Mouse (Mus musculus) forebrain, postnatal 0 days (tissue): Measurements from ENCODE around the gene Casq1. TPM values are rescaled to one million over a fixed set of nuclear protein-coding genes. Genes with fewer than 3 reads are reported as not detected.

Experiments used
- ATAC-seq: fragments of 200-750 bp; cut with Nextera tagmentation; 2 replicates; pipeline ENCODE4 v1.8.0; 2017; ENCODE audit warnings: mild to moderate bottlenecking, moderate library complexity
- DNase-seq: peaks from one replicate; pipeline ENCODE4 v3.0.0-alpha.2; 2015
- H3K27ac ChIP-seq: fragments of 300-500 bp; sonication (generic); 2 replicates; pipeline ENCODE4 v1.5.1; 2014; ENCODE audit warnings: low read depth, mild to moderate bottlenecking, antibody characterized with exemption, low read length, moderate library complexity, mixed read lengths
- H3K27me3 ChIP-seq: fragments of 300-500 bp; sonication (generic); 2 replicates; pipeline ENCODE4 v1.6.1; 2014; ENCODE audit warnings: mild to moderate bottlenecking, low read length, mixed read lengths; ENCODE audit not compliant: insufficient read depth
- H3K36me3 ChIP-seq: fragments of 300-500 bp; sonication (generic); 2 replicates; pipeline ENCODE4 v1.6.1; 2014; ENCODE audit warnings: mild to moderate bottlenecking, moderate library complexity; ENCODE audit not compliant: insufficient read depth
- H3K4me1 ChIP-seq: fragments of 300-500 bp; sonication (generic); 2 replicates; pipeline ENCODE4 v1.6.1; 2014; ENCODE audit warnings: antibody characterized with exemption; ENCODE audit not compliant: insufficient read depth
- H3K4me2 ChIP-seq: fragments of 300-500 bp; sonication (generic); 2 replicates; pipeline ENCODE4 v1.6.1; 2014; ENCODE audit warnings: low read depth, mild to moderate bottlenecking, moderate library complexity
- H3K4me3 ChIP-seq: fragments of 300-500 bp; sonication (generic); 2 replicates; pipeline ENCODE4 v1.5.1; 2014; ENCODE audit warnings: low read depth, low read length, mixed read lengths
- H3K9ac ChIP-seq: fragments of 300-500 bp; sonication (generic); 2 replicates; pipeline ENCODE4 v1.6.1; 2014; ENCODE audit warnings: mild to moderate bottlenecking
- H3K9me3 ChIP-seq: fragments of 300-500 bp; sonication (generic); 2 replicates; pipeline ENCODE4 v1.6.1; 2016; ENCODE audit warnings: low read length
- CTCF ChIP-seq: sonication (generic); IDR thresholded peaks from 2 replicates; pipeline ENCODE4 v1.5.1; 2016; ENCODE audit warnings: antibody characterized with exemption, control low read depth, low read depth
- WGBS: fragments of 180-500 bp; shearing (Covaris S2); extraction: QIAGEN DNeasy Blood & Tissue Kit; methylation state at CpG from one replicate; pipeline ENCODE4 v1.1.7; 2014; 5-methylcytosine and 5-hydroxymethylcytosine counted together
- polyA plus RNA-seq: library from polyadenylated mRNA; unstranded; fragments of >200 nt; fragmentation: Nextera tagmentation; extraction: Ambion mirVana; gene quantifications from 2 replicates; pipeline ENCODE4 v1.2.1, GENCODE M21; 2015
- total RNA-seq: library from RNA; depleted of rRNA; stranded (reverse); fragments of >200 nt; gene quantifications from 2 replicates; pipeline ENCODE4 v1.2.3, GENCODE M21; 2014

Casq1 gene
- total and polyA plus RNA-seq, 2 experiments from 2014 or later: 0.76 to 3.3 TPM

DNA sequence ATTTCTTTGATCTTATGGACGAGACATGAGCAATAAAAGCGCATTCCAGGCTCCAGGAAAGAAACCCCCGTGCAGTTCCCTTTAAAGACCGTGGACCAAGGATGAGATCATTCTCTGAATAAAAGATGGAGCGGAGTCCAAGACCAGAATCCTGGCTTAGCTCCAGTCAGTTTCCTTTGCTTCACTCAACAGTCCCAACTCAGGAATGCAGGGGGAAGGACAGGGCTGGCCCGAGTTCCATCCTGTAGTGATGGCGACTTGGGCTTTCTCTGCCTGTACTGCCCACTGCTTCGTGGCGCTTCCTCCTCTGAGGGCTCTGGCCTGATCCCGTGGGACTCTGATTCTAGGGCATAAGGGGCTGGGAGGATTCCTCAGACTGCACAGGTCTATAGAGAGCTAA, 746 bp upstream of the Casq1 start:
- no peak overlapping the region for H3K9ac ChIP-seq
- no peak for TF ChIP-seq CTCF
- 14% methylated on average over 10 of the region's 10 CpGs for WGBS
- no peaks in the 10 kb centered on the region for H3K4me1 ChIP-seq
- no peak overlapping the region for H3K4me3 ChIP-seq
- no peaks in the 10 kb centered on the region for H3K27me3 ChIP-seq
- no peaks in the 10 kb centered on the region for H3K9me3 ChIP-seq
- H3K36me3 ChIP-seq: no peaks in the 10 kb centered on the region
- no peak overlapping the region for H3K4me2 ChIP-seq
- peak overlapping the region; percentile 30 for H3K27ac ChIP-seq
- ATAC-seq: peak; percentile 53
- DNase-seq: peak; percentile 70

- no peak overlapping the region for H3K4me2 ChIP-seq
- no peaks in the 10 kb centered on the region for H3K36me3 ChIP-seq
- no peaks in the 10 kb centered on the region for H3K9me3 ChIP-seq
- H3K4me3 ChIP-seq: no peak overlapping the region
- no peak for TF ChIP-seq CTCF
- ATAC-seq: no peak
- 38% methylated on average over 15 of the region's 15 CpGs for WGBS
- no peak for DNase-seq
- no peak overlapping the region for H3K9ac ChIP-seq
- no peak overlapping the region for H3K27ac ChIP-seq
- H3K4me1 ChIP-seq: no peaks in the 10 kb centered on the region
- no peaks in the 10 kb centered on the region for H3K27me3 ChIP-seq
Observed at GRCm38 (mm10) chr1:172218164-172218910, 1.3 kb downstream of the Casq1 start.

GRCm38 (mm10) chr1:172217148-172217547, 2.5 kb downstream of the Casq1 start:
- H3K9ac ChIP-seq: no peak overlapping the region
- no peak overlapping the region for H3K4me3 ChIP-seq
- peak overlapping the region; percentile 33 for H3K4me2 ChIP-seq
- DNase-seq (peak; percentile 92), ATAC-seq (peak; percentile 75)
- peak; percentile 95 for TF ChIP-seq CTCF
- no peaks in the 10 kb centered on the region for H3K36me3 ChIP-seq
- no peaks in the 10 kb centered on the region for H3K4me1 ChIP-seq
- H3K9me3 ChIP-seq: no peaks in the 10 kb centered on the region
- peak overlapping the region; percentile 70 for H3K27ac ChIP-seq
- H3K27me3 ChIP-seq: no peaks in the 10 kb centered on the region
- 0% methylated on average over 5 of the region's 5 CpGs for WGBS

GRCm38 (mm10) chr1:172214748-172215147, 4.9 kb downstream of the Casq1 start:
- no peak overlapping the region for H3K27ac ChIP-seq
- no peak overlapping the region for H3K4me2 ChIP-seq
- no peak overlapping the region for H3K9ac ChIP-seq
- H3K4me1 ChIP-seq: no peaks in the 10 kb centered on the region
- WGBS: 44% methylated on average over 3 of the region's 3 CpGs
- DNase-seq (no peak), ATAC-seq (no peak)
- H3K36me3 ChIP-seq: no peaks in the 10 kb centered on the region
- no peak for TF ChIP-seq CTCF
- no peaks in the 10 kb centered on the region for H3K9me3 ChIP-seq
- no peak overlapping the region for H3K4me3 ChIP-seq
- H3K27me3 ChIP-seq: no peaks in the 10 kb centered on the region

- DNase-seq: no peak
- H3K9ac ChIP-seq: no peak overlapping the region
- no peak overlapping the region for H3K27ac ChIP-seq
- H3K9me3 ChIP-seq: no peaks in the 10 kb centered on the region
- 28% methylated on average over 4 of the region's 4 CpGs for WGBS
- no peak overlapping the region for H3K4me3 ChIP-seq
- no peaks in the 10 kb centered on the region for H3K27me3 ChIP-seq
- TF ChIP-seq CTCF: no peak
- H3K4me2 ChIP-seq: no peak overlapping the region
- peak; percentile 6; the same call in 1 of the 2 replicates for ATAC-seq
- no peaks in the 10 kb centered on the region for H3K4me1 ChIP-seq
- no peaks in the 10 kb centered on the region for H3K36me3 ChIP-seq
Observed at GRCm38 (mm10) chr1:172213771-172214170, 5.9 kb downstream of the Casq1 start.

DNA sequence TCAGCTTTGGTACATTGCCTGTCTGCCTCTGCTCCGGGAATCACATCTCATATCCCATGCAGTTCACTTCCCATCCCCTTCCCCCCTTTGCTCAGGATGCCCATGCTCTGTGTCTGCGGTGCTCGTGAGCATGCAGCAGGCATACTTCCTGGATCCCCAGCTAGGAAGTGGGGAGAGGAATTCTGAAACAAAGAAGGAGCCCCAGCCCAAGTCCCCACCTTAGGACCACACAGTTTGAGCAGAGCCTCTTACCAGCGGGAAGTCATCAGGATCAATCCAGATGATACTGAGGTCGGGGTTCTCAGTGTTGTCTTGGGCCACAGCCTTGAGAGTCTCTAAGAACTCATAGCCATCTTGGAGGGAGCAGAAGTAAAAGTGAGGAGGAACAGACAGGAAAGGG, 6.9 kb downstream of the Casq1 start:
- Histone ChIP-seq H3K27ac (no peak overlapping the region), H3K4me1 (no peaks in the 10 kb centered on the region), H3K9ac (no peak overlapping the region), H3K9me3 (no peaks in the 10 kb centered on the region), H3K36me3 (no peaks in the 10 kb centered on the region), H3K4me3 (no peak overlapping the region), H3K4me2 (no peak overlapping the region), H3K27me3 (no peaks in the 10 kb centered on the region)
- WGBS: 60% methylated on average over 5 of the region's 5 CpGs
- ATAC-seq (no peak), DNase-seq (no peak)
- no peak for TF ChIP-seq CTCF

- Histone ChIP-seq H3K9ac (peak overlapping the region; percentile 99), H3K27me3 (no peaks in the 10 kb centered on the region), H3K4me2 (peak overlapping the region; percentile 91), H3K27ac (peak overlapping the region; percentile 97), H3K36me3 (no peaks in the 10 kb centered on the region), H3K9me3 (no peaks in the 10 kb centered on the region), H3K4me1 (peaks cover 34% of the 10 kb centered on the region), H3K4me3 (peak overlapping the region; percentile 73)
- TF ChIP-seq CTCF: no peak
- DNase-seq: peak; percentile 53
- peak; percentile 7 for ATAC-seq
- 8% methylated on average over 7 of the region's 7 CpGs for WGBS
Observed at GRCm38 (mm10) chr1:172207111-172207584, 12.5 kb downstream of the Casq1 start.
